Mouse (Mus musculus) heart, embryonic 12.5 days (tissue): ENCODE results near the gene Hpgds. TPM values are rescaled to one million over a fixed set of nuclear protein-coding genes. Genes with fewer than 3 reads are reported as not detected.

Source experiments
- ATAC-seq: fragments of 200-750 bp; cut with Nextera tagmentation; 2 replicates; pipeline ENCODE4 v1.8.0; 2017; ENCODE audit warnings: moderate TSS enrichment, moderate library complexity; ENCODE audit not compliant: insufficient number of reproducible peaks, low FRiP score
- H3K27ac ChIP-seq: fragments of 300-500 bp; sonication (generic); 2 replicates; pipeline ENCODE4 v1.5.1; 2016; ENCODE audit warnings: mild to moderate bottlenecking, moderate library complexity; ENCODE audit not compliant: poor library complexity, severe bottlenecking
- H3K27me3 ChIP-seq: fragments of 300-500 bp; sonication (generic); replicated peaks from 2 replicates; pipeline ENCODE4 v1.6.1; 2016; ENCODE audit warnings: mild to moderate bottlenecking, moderate library complexity
- H3K36me3 ChIP-seq: fragments of 300-500 bp; sonication (generic); 2 replicates; pipeline ENCODE4 v1.6.1; 2016; ENCODE audit warnings: mild to moderate bottlenecking, moderate library complexity
- H3K4me1 ChIP-seq: fragments of 300-500 bp; sonication (generic); replicated peaks from 2 replicates; pipeline ENCODE4 v1.6.1; 2016; ENCODE audit warnings: mild to moderate bottlenecking
- H3K4me2 ChIP-seq: fragments of 300-500 bp; sonication (generic); 2 replicates; pipeline ENCODE4 v1.6.1; 2016; ENCODE audit warnings: mild to moderate bottlenecking, moderate library complexity
- H3K4me3 ChIP-seq: fragments of 300-500 bp; sonication (generic); 2 replicates; pipeline ENCODE4 v1.5.1; 2016; ENCODE audit warnings: mild to moderate bottlenecking
- H3K9ac ChIP-seq: fragments of 300-500 bp; sonication (generic); 2 replicates; pipeline ENCODE4 v1.6.1; 2016; ENCODE audit warnings: mild to moderate bottlenecking, moderate library complexity
- H3K9me3 ChIP-seq: fragments of 300-500 bp; sonication (generic); replicated peaks from 2 replicates; pipeline ENCODE4 v1.6.1; 2016; ENCODE audit warnings: mild to moderate bottlenecking, moderate library complexity
- WGBS: fragments of 180-500 bp; shearing (Covaris S2); methylation state at CpG from one replicate; pipeline ENCODE4 v1.1.7; 2016; 5-methylcytosine and 5-hydroxymethylcytosine counted together
- polyA plus RNA-seq: library from polyadenylated mRNA; unstranded; fragments of >200 nt; fragmentation: Nextera tagmentation; extraction: Ambion mirVana; gene quantifications from 2 replicates; pipeline ENCODE4 v1.2.1, GENCODE M21; 2016

The Hpgds gene
- polyA plus RNA-seq, result 1.4 and 2.7 TPM in 2 replicates

DNA sequence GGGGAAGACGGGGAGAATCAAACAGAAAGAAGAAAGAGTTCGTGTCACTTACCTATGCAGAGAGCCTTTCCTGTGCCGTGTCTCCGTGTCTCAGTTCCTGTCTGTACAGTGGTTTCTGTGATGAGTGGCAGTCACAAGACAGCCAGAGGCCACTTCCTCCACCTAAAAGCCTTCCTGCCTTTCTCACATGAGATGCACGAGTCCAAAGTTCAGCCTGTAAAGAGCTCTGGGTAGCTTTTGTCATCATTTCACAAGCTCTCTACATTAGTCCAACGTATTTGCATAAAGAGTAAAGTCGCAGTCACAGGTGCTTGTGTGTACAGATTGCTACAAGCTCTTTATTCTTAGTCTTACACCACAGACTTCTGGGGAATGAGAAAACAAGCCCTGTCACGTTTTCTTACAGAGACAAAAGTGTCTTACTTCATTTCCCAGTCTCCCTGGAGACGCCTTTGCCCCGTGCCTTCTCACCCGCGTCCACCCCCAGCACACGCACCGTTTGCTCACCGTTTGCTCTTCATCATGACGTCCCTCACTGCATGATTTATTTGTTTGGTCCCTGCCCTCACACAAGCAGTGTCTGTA is at the start of gene Hpgds:
Gene Hpgds (minus strand): TSS at position 288 of the 585 bp plus-strand sequence.
- no peak within 1 kb of the TSS for H3K9ac ChIP-seq
- no peak within 1 kb of the TSS for H3K4me2 ChIP-seq
- ATAC-seq, result no peak
- no peaks in the 10 kb centered on the region for H3K4me1 ChIP-seq
- no peaks in the 10 kb centered on the region for H3K27me3 ChIP-seq
- H3K9me3 ChIP-seq, result no peaks in the 10 kb centered on the region
- no peak within 1 kb of the TSS for H3K27ac ChIP-seq
- no peaks in the 10 kb centered on the region for H3K36me3 ChIP-seq
- 66% methylated on average over 16 of the region's 16 CpGs for WGBS
- no peak within 1 kb of the TSS for H3K4me3 ChIP-seq

GRCm38 (mm10) chr6:65164977-65165376 is 20.3 kb upstream of the Hpgds start:
- Histone ChIP-seq H3K27ac (0 out of 2 replicates have a peak overlapping the region, but pooled peaks have one; percentile 13), H3K4me3 (no peak overlapping the region), H3K36me3 (no peaks in the 10 kb centered on the region), H3K4me1 (no peaks in the 10 kb centered on the region), H3K4me2 (no peak overlapping the region), H3K27me3 (no peaks in the 10 kb centered on the region), H3K9me3 (0 out of 2 replicates have a peak, but pooled peaks cover 8% of the 10 kb centered on the region), H3K9ac (no peak overlapping the region)
- no peak for ATAC-seq
- 35% methylated on average over 5 of the region's 5 CpGs for WGBS

DNA sequence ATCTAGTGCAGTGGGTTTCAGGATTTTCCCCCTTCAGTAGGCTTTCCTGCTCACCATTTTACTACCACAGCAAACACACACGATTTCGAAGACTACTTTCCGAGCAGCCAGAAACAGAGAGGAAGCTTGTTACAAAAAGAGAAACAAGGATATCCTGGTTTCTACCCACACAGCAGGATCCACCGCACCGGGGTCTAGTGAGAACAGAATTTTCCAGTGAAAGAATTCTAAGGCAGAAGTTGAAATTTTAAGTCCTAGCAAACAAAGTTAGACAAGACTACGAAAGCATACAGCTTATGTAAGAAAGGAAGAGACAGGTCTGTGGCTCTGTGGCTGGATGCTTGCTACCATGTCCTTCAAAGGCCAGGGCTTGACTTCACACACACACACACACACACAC is 19.4 kb upstream of the Hpgds start:
- Histone ChIP-seq H3K36me3 (no peaks in the 10 kb centered on the region), H3K4me1 (no peaks in the 10 kb centered on the region), H3K9me3 (0 out of 2 replicates have a peak, but pooled peaks cover 8% of the 10 kb centered on the region), H3K9ac (no peak overlapping the region), H3K4me2 (no peak overlapping the region), H3K4me3 (no peak overlapping the region), H3K27me3 (no peaks in the 10 kb centered on the region), H3K27ac (peak overlapping the region; percentile 19; the same call in 1 of the 2 replicates)
- 59% methylated on average over 6 of the region's 6 CpGs for WGBS
- ATAC-seq, result no peak

- Histone ChIP-seq H3K27me3 (no peaks in the 10 kb centered on the region), H3K36me3 (no peaks in the 10 kb centered on the region), H3K9me3 (0 out of 2 replicates have a peak, but pooled peaks cover 4% of the 10 kb centered on the region), H3K4me1 (no peaks in the 10 kb centered on the region), H3K4me3 (no peak overlapping the region), H3K27ac (no peak overlapping the region), H3K9ac (no peak overlapping the region), H3K4me2 (no peak overlapping the region)
- no peak for ATAC-seq
- 83% methylated on average over 4 of the region's 4 CpGs for WGBS
Measured at GRCm38 (mm10) chr6:65159381-65159942, 14.8 kb upstream of the Hpgds start.

GRCm38 (mm10) chr6:65157042-65157441 is 12.3 kb upstream of the Hpgds start:
- Histone ChIP-seq H3K4me3 (no peak overlapping the region), H3K9ac (no peak overlapping the region), H3K4me2 (no peak overlapping the region), H3K9me3 (no peaks in the 10 kb centered on the region), H3K4me1 (no peaks in the 10 kb centered on the region), H3K27ac (no peak overlapping the region), H3K27me3 (no peaks in the 10 kb centered on the region), H3K36me3 (no peaks in the 10 kb centered on the region)
- no peak for ATAC-seq
- WGBS, result 88% methylated on average over 4 of the region's 4 CpGs

GRCm38 (mm10) chr6:65153570-65153969 is 8.9 kb upstream of the Hpgds start:
- H3K36me3 ChIP-seq, result no peaks in the 10 kb centered on the region
- H3K9me3 ChIP-seq, result no peaks in the 10 kb centered on the region
- no peak overlapping the region for H3K27ac ChIP-seq
- no peak overlapping the region for H3K4me3 ChIP-seq
- ATAC-seq, result no peak
- no peak overlapping the region for H3K4me2 ChIP-seq
- no peaks in the 10 kb centered on the region for H3K4me1 ChIP-seq
- H3K9ac ChIP-seq, result no peak overlapping the region
- H3K27me3 ChIP-seq, result no peaks in the 10 kb centered on the region
- 52% methylated on average over 3 of the region's 3 CpGs for WGBS

DNA sequence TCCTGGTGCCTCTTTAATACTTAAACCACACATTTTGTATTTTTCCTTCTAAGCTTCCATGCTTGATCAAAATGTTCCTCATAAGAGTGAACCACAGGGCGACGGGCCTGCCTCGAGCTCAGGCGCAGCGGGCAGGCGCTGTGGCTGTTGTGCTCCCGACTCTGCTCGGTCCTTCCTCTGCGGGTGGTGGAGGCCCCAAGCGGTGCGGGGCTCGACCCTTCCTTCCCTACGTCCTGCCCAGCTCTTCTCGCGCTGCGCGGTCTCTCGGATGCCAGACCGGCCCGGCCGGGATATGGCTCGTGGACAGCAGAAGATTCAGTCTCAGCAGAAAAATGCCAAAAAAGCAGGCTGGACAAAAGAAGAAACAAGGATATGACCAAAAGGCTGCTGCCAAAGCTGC is 6.0 kb upstream of the Hpgds start:
- H3K9ac ChIP-seq, result peak overlapping the region; percentile 37; the same call in 1 of the 2 replicates
- H3K9me3 ChIP-seq, result no peaks in the 10 kb centered on the region
- peak overlapping the region; percentile 25 for H3K4me3 ChIP-seq
- H3K4me1 ChIP-seq, result no peaks in the 10 kb centered on the region
- no peaks in the 10 kb centered on the region for H3K36me3 ChIP-seq
- no peaks in the 10 kb centered on the region for H3K27me3 ChIP-seq
- no peak overlapping the region for H3K27ac ChIP-seq
- 10% methylated on average over 22 of the region's 22 CpGs for WGBS
- ATAC-seq, result no peak
- peak overlapping the region; percentile 64 for H3K4me2 ChIP-seq

DNA sequence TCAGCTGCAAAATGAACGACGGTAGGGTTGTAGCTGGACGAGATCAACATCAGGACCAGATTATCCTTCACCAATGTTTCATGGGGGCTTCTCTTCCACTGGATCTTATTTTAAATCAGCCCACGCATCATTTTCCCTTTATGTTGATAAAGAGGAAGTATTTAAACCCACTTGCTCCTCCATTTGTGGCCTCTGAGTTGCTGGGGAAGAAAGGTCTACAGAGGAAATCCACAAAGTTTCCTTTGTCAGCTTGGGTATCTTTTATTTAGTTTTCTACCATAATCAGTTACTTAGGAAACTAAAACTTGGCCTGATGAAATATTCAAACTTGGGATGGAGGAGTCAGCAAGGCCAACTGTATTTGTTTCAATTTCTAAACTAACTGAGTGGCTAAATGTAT is 1.7 kb upstream of the Hpgds start:
- H3K9me3 ChIP-seq, result no peaks in the 10 kb centered on the region
- H3K4me1 ChIP-seq, result no peaks in the 10 kb centered on the region
- H3K27me3 ChIP-seq, result no peaks in the 10 kb centered on the region
- no peak overlapping the region for H3K27ac ChIP-seq
- no peak overlapping the region for H3K9ac ChIP-seq
- no peak overlapping the region for H3K4me2 ChIP-seq
- no peak for ATAC-seq
- H3K36me3 ChIP-seq, result no peaks in the 10 kb centered on the region
- WGBS, result 74% methylated on average over 4 of the region's 4 CpGs
- H3K4me3 ChIP-seq, result no peak overlapping the region

- no peaks in the 10 kb centered on the region for H3K4me1 ChIP-seq
- no peak overlapping the region for H3K4me2 ChIP-seq
- no peak overlapping the region for H3K9ac ChIP-seq
- no peak overlapping the region for H3K27ac ChIP-seq
- no peak overlapping the region for H3K4me3 ChIP-seq
- H3K9me3 ChIP-seq, result no peaks in the 10 kb centered on the region
- ATAC-seq, result no peak
- no peaks in the 10 kb centered on the region for H3K27me3 ChIP-seq
- no peaks in the 10 kb centered on the region for H3K36me3 ChIP-seq
- 80% methylated on average over 1 of the region's 1 CpGs for WGBS
Measured at GRCm38 (mm10) chr6:65142316-65142715, 2.4 kb downstream of the Hpgds start.

DNA sequence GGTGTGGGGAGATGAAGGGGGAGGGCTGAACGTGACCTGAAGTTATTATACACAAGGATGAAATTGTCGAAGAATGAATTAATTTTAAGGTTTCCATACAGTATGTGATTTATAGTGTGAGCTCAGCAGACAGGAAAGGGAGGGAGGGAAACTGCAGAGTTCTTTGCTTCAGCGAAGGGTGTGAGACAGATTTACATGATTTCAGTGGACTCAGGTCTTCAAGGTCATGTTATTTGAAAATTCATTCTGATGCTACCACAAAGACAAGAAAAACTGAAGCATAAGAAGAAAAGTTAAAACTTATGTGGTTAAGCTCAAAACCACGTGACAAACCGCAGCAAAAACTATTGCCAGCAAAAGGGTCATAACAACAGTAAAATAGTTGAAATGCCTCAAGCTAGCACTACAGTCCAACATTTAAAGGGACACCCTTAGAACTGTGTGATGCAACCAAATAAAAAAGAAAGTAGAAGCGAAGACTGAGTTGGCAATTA is 3.9 kb downstream of the Hpgds start:
- Histone ChIP-seq H3K9ac (no peak overlapping the region), H3K27me3 (no peaks in the 10 kb centered on the region), H3K4me1 (no peaks in the 10 kb centered on the region), H3K4me3 (no peak overlapping the region), H3K4me2 (no peak overlapping the region), H3K27ac (no peak overlapping the region), H3K36me3 (no peaks in the 10 kb centered on the region), H3K9me3 (no peaks in the 10 kb centered on the region)
- 75% methylated on average over 6 of the region's 6 CpGs for WGBS
- no peak for ATAC-seq

DNA sequence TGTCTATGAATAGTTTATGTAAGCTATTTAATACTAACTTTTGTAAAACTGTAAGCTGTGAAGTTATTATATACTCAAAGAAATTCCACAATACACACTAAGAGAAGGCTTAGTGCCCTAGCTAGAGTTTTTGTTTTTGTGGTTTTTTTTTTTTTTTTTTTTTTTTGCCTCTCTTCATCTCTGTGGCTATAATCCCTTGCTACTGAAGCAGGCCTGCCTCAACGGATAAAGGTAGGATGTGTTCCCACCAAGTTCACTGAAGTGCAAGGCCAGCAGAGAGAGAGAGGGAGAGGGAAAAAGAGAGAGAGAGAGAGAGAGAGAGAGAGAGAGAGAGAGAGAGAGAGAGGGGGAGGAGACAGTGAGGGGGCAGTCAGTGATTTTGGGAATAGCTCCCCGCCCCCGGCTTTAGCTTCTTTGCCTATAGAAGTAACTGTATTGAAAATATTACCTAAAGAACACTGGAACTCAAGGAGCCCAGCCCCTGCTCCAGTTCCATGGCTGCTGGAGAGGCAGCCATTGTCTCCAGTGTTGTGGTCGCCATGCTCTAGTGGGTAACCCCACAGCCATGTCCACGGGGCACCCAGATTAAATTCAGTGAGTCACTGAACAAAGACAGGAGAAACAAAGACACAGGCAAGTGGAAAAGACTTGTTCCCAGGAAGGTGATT is 4.5 kb downstream of the Hpgds start:
- H3K9me3 ChIP-seq, result no peaks in the 10 kb centered on the region
- ATAC-seq, result no peak
- no peaks in the 10 kb centered on the region for H3K27me3 ChIP-seq
- no peak overlapping the region for H3K9ac ChIP-seq
- H3K36me3 ChIP-seq, result no peaks in the 10 kb centered on the region
- no peak overlapping the region for H3K4me3 ChIP-seq
- H3K27ac ChIP-seq, result no peak overlapping the region
- H3K4me2 ChIP-seq, result no peak overlapping the region
- H3K4me1 ChIP-seq, result no peaks in the 10 kb centered on the region
- 69% methylated on average over 5 of the region's 5 CpGs for WGBS
